Mouse (Mus musculus): ENCODE results near the gene BC025920. TPM values are rescaled to one million over a fixed set of nuclear protein-coding genes. Genes with fewer than 3 reads are reported as not detected.

BC025920 gene
- polyA plus RNA-seq, 3 experiments from 2014 or later = 0.69 to 5.2 (median 4.1) TPM

GRCm38 (mm10) chr10:81574081-81575056 is 31.7 kb upstream of the BC025920 start, which contains the start of gene Tle2:
Gene Tle2, plus strand, starts transcription at chr10:81574561.
- ATAC-seq = no peak

DNA sequence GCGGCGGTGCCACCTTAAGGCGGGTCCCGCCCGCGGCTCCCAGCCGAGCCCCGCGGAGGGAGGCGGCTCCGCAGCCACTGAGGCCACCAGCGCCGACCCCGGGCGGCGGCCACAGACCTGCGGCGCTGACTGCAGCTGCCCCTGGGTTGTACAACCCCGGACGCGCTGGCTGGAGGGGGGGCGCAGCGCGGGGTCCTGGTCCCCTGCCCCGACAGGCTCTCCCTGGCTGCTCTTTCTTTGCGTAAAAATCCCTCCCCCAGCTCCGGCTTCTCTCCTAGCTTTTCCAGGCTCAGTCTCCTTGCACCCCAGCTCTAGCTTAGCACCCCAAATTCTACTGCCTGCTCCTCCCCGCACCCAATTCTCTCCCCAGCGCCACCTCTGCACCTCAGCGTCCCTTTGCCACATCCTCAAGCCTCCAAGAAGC is 30.9 kb upstream of the BC025920 start:
- ATAC-seq = no peak

DNA sequence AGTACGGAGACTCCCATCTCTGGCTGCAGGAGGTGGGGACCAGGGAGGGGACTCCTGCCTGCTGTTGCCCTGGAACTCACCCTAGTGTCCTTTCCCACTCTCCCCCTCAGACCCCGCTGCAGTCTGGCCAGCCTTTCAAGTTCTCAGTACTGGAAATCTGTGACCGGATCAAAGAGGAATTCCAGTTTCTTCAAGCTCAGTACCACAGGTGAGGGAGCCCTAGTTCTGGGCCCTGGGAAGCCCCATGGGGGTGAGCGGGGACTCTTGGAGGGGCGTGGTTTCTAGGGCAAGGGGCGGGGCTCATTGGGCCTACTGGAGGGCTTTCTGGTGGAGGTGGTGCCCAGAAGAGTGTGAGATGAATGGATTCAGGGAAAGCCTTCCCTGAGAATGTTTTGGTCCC is 30.4 kb upstream of the BC025920 start:
- ATAC-seq = no peak

GRCm38 (mm10) chr10:81579967-81580366 is 26.1 kb upstream of the BC025920 start:
- ATAC-seq = no peak

- peak; percentile 60 for ATAC-seq
Measured at GRCm38 (mm10) chr10:81580441-81581070, 25.5 kb upstream of the BC025920 start.

DNA sequence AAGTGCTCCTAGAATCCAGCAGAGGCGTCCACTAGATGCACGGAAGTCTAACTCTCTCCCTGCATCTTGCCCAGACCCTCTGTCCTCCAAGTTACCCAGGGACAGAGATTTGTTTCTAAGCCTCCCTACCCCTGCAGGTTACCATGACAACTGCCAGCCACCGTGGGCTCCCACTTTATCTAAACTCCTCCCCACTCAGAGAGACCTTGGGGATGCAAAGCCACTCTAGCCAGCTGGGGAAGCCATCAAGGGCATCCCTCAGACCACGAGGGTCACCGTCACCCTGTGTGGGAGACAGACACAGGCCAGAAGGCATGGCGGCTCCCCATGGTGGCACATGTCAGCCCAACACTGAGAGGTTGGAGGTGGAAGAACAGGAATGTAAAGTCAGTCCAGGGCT is 22.7 kb upstream of the BC025920 start:
- no peak for ATAC-seq

GRCm38 (mm10) chr10:81588739-81589138 is 17.3 kb upstream of the BC025920 start:
- no peak for ATAC-seq

DNA sequence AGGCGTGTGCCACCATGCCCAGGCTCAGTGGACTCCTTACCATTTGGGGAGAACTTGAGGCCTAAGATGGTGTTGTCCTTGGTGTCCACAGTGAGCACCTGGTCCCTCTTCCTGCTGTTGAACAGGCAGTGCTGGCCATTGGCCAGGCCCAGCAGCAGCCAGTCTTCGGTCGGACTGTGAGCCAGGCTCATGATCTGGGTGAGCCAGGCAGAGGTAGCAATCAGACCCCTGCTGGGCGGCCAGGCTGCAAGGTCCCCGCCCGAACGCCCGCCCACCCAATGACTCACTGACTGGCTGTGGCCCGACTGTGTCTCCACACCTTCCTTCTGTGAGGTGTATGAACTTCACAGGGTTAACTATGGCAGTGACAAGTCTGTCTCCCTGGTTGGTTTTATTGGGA is 14.2 kb upstream of the BC025920 start:
- ATAC-seq = no peak

DNA sequence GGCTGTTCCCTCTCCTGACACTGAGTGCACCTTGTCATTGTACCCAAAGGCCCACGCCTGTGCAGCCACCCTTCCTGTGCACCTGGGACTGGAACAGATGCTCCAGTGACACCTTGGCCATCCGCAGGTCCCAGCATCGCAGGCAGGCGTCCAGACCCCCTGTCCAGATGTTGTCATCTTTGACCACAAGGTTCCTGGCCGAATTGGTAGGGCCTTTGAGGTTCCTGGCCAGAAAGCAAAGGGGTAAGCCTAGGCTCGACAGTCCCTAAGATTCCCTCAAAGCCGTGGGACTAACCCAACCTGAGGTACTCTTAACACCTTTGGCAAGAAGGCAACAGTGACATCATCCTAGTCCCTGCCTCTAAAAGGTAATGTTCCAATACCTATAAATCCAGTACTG is 13.4 kb upstream of the BC025920 start:
- no peak for ATAC-seq

DNA sequence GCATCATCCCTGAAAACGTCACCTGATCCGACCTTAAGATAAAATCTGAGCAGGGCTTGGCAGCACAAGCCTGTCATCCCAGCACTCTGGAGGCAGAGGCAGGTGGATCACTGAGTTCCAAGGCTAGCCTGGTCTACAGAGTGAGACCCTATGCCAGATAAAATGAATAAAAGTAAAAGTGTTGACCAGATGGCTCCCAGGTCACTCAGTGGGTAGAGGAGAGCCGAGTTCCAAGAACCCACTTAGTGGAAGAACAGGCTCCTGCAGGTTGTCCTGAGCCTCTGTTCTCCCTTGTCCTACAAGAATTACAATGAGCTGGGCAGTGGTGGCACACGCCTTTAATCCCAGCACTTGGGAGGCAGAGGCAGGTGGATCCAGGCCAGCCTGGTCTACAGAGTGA is 12.8 kb upstream of the BC025920 start:
- ATAC-seq = no peak

DNA sequence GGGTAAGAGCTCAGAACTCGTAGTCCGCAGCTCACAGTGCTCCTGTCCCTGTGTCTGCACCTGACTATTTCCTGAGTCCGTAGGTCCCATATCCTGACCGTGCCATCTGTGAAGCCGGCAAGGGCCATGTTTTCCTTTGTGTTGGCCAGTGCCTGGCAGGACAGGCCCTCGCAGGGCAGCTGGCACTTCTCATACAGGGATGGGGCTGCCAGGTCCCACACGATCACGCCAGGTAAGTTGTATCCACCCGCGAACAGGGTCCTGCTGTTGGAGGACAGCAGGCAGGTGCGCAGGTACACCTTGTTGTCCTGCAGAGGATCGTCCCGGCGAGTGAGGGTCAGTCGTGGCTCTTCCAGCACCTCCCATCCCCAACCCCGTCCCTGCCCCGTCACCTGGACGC is 12.1 kb upstream of the BC025920 start:
- ATAC-seq = no peak

- ATAC-seq = no peak
Measured at GRCm38 (mm10) chr10:81595599-81595998, 10.5 kb upstream of the BC025920 start.

GRCm38 (mm10) chr10:81596611-81597010 is 9.5 kb upstream of the BC025920 start:
- ATAC-seq = no peak

GRCm38 (mm10) chr10:81597137-81597950 is 8.7 kb upstream of the BC025920 start:
- no peak for ATAC-seq

DNA sequence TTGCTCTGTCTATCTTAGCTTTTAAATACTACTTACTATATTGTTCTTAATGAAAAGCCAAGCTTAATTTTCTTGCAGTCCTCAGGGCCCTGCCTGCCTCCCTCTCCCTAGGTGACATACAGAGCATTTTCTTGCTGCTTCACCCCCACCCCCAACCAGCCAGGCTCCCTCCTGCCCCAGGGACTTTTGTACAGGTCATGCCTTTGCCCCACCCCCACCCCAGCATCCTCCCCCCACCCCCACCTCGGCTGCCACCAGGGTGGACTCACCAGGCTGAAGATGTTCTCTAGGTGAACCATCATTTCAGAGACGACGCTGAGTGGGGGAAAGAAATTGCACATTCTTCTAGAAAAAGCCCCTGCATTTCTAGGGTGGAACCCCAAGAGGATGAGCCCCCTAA is 7.7 kb upstream of the BC025920 start:
- ATAC-seq = no peak

- no peak for ATAC-seq
Measured at GRCm38 (mm10) chr10:81598871-81599270, 7.2 kb upstream of the BC025920 start.

DNA sequence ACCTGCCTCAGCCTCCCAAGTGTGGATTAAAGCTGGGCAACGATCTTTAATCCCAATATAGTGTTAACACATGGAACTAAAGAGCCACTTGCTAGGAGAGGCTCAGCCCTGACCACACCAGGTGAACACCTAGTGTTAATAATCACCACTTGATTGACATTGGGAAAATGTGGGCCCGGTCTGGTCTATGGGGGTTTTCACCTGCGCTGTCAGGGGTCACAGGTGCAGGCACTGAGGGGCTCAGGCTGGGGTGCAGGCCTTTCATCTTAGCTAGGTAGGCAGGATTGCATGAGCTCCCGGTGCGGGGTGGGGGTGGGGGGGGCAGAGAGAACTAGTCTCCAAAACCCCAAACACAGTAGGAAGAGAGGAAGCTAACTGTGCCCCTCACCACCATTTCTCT is 6.4 kb upstream of the BC025920 start:
- ATAC-seq = no peak

GRCm38 (mm10) chr10:81600096-81600495 is 6.0 kb upstream of the BC025920 start:
- no peak for ATAC-seq

DNA sequence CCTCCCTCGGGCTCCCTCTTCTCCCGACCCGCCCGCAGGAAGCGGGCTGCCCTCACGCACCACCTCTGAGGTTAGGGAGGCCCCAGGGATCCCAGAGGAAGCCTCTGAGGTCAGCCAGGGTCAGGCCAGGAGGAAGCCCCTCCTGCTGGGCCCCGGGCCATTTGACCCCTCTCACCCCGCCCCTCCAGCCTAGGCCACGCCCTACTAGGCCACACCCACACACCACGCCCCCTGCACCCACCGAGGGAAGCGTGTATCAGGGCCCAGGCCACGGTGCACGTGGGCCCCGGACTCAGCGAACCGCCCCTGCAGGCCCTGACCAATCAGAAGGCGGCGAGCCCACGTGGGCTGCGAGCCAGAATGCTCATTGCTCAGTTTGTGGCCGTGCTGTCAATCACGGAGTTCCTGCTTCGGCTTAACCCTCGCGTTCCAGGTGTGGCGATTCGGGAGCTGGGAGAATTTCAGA is 5.3 kb upstream of the BC025920 start, which contains the start of gene Tle6:
TSS of gene Tle6 (minus strand) at position 336 of the 466 bp plus-strand sequence.
- peak; percentile 39 for ATAC-seq

DNA sequence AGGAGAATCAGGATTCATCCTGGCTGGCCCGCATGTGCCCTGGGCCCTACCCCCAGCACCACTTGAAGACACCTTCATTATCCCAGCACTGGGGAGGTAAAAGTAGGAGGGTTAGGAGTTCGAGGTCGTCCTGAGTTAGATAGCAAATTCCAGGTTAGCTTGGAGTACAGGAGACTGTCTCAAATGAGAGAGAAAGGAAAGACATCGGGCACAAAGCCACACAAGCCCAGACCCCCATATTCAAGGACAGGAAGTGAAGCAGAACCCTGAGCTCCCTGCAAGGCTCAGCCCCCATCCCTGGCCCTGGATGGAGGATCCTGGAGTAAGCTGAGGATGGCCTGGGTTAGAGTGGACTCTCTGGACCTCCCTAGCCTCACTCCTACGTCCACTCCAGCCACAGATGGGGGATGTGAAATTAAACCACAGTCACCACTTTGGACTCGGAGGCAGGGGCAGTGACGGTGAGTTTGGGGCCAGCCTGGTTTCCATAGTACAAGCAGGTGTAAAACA is 4.6 kb upstream of the BC025920 start:
- no peak for ATAC-seq

GRCm38 (mm10) chr10:81602741-81603151 is 3.3 kb upstream of the BC025920 start:
- peak; percentile 54 for ATAC-seq

Data from inflammation-experienced regulatory T-cells, adult 6 months (primary cell).